Comparison of ENCODE assay signal across 31 mouse cellular contexts in the genomic region with DNA sequence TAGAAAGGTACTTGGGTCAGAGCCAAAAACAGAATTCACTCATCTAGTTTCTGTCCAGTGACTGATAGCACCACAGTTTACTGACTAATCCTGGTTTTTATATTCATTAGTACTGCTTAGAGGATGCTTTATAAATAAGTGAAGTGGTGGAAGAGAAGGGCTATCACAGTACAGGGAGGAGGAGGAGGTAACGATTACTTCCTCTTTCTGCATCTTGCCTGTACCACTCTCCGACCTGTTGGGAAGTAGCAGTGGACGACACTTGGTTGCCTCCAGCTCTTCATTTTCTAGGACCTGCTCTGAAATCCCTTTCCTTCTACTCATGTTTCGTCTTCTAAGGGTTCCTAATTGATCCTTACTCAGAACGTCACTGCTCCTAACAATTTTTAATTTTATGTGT.
"Had no signal": no experiment of that assay in that cellular context is flagged by ENCODE, and none has a peak within 500 bp of the region (broad histone marks: within the 10 kb centered on the region; RNA-seq: fewer than 3 reads in every experiment).

No protein-coding gene starts in this region.

- H3K9me3 ChIP-seq: limb, embryonic 10.5 days; limb, embryonic 12.5 days; limb, embryonic 15.5 days; liver, embryonic 12.5 days; liver, embryonic 13.5 days; liver, embryonic 15.5 days; lung, embryonic 15.5 days; megakaryocyte, embryonic 14.5 days; midbrain, embryonic 10.5 days; midbrain, embryonic 12.5 days; midbrain, embryonic 13.5 days; midbrain, embryonic 15.5 days had no signal

- H3K4me2 ChIP-seq: limb, embryonic 12.5 days; limb, embryonic 13.5 days; limb, embryonic 15.5 days; liver, embryonic 11.5 days; liver, embryonic 12.5 days; liver, embryonic 13.5 days; liver, embryonic 15.5 days; lung, embryonic 14.5 days; lung, embryonic 15.5 days; midbrain, embryonic 11.5 days; midbrain, embryonic 12.5 days; midbrain, embryonic 13.5 days; midbrain, embryonic 15.5 days had no signal

- H3K36me3 ChIP-seq: limb, embryonic 10.5 days; limb, embryonic 12.5 days; limb, embryonic 13.5 days; limb, embryonic 15.5 days; liver, embryonic 12.5 days; liver, embryonic 13.5 days; liver, embryonic 15.5 days; lung, embryonic 15.5 days; midbrain, embryonic 10.5 days; midbrain, embryonic 12.5 days; midbrain, embryonic 13.5 days; midbrain, embryonic 15.5 days had no signal

- H3K4me1 ChIP-seq: limb, embryonic 10.5 days; limb, embryonic 12.5 days; limb, embryonic 13.5 days; limb, embryonic 15.5 days; liver, embryonic 12.5 days; liver, embryonic 13.5 days; liver, embryonic 15.5 days; lung, embryonic 15.5 days; megakaryocyte, embryonic 14.5 days; midbrain, embryonic 10.5 days; midbrain, embryonic 12.5 days; midbrain, embryonic 13.5 days; midbrain, embryonic 15.5 days had no signal

- H3K9ac ChIP-seq: limb, embryonic 12.5 days; limb, embryonic 13.5 days; limb, embryonic 15.5 days; liver, embryonic 12.5 days; liver, embryonic 13.5 days; liver, embryonic 14.5 days; liver, embryonic 15.5 days; liver, postnatal 0 days; lung, embryonic 14.5 days; lung, embryonic 15.5 days; midbrain, embryonic 12.5 days; midbrain, embryonic 13.5 days; midbrain, embryonic 15.5 days had no signal

- ATAC-seq: liver, embryonic 12.5 days; liver, postnatal 0 days; lung, postnatal 0 days; midbrain, embryonic 13.5 days; midbrain, embryonic 15.5 days; midbrain, embryonic 16.5 days had no signal

- H3K4me3 ChIP-seq: limb, embryonic 10.5 days; limb, embryonic 12.5 days; limb, embryonic 13.5 days; limb, embryonic 15.5 days; liver, embryonic 12.5 days; liver, embryonic 13.5 days; liver, embryonic 15.5 days; lung, embryonic 15.5 days; megakaryocyte, embryonic 14.5 days; midbrain, embryonic 10.5 days; midbrain, embryonic 12.5 days; midbrain, embryonic 13.5 days; midbrain, embryonic 15.5 days; myocyte had no signal

- H3K27ac ChIP-seq: limb, embryonic 10.5 days; limb, embryonic 12.5 days; limb, embryonic 13.5 days; limb, embryonic 15.5 days; liver, embryonic 12.5 days; liver, embryonic 13.5 days; liver, embryonic 14.5 days; liver, embryonic 15.5 days; lung, embryonic 15.5 days; macrophage; midbrain, embryonic 10.5 days; midbrain, embryonic 12.5 days; midbrain, embryonic 13.5 days; midbrain, embryonic 15.5 days had no signal

- DNase-seq: left cerebral cortex, postnatal 4 days; liver; liver, embryonic 13.5 days; liver, postnatal 0 days; lung, adult 18-20 months; lung, adult 2 months; lung, embryonic 14.5 days; lung, postnatal 10 days; lung, postnatal 14 days; lung, postnatal 36 days; lung, postnatal 4 days; midbrain, embryonic 14.5 days had no signal

- H3K27me3 ChIP-seq: limb, embryonic 12.5 days; limb, embryonic 13.5 days; limb, embryonic 15.5 days; liver, embryonic 12.5 days; liver, embryonic 13.5 days; liver, embryonic 15.5 days; lung, embryonic 15.5 days; megakaryocyte, embryonic 14.5 days; midbrain, embryonic 12.5 days; midbrain, embryonic 13.5 days; midbrain, embryonic 15.5 days had no signal
